Mouse (Mus musculus) liver, embryonic 15.5 days (tissue): ENCODE results near the gene Akap8l. TPM values are rescaled to one million over a fixed set of nuclear protein-coding genes. Genes with fewer than 3 reads are reported as not detected.

Source experiments
- ATAC-seq: fragments of 200-750 bp; cut with Nextera tagmentation; 2 replicates; pipeline ENCODE4 v1.8.0; 2017; ENCODE audit warnings: moderate number of reproducible peaks, mild to moderate bottlenecking, moderate library complexity; ENCODE audit not compliant: insufficient read depth
- H3K27ac ChIP-seq: fragments of 300-500 bp; sonication (generic); replicated peaks from 2 replicates; pipeline ENCODE4 v1.5.1; 2015; ENCODE audit warnings: mild to moderate bottlenecking, inconsistent platforms
- H3K27me3 ChIP-seq: fragments of 300-500 bp; sonication (generic); 2 replicates; pipeline ENCODE4 v1.6.1; 2015; ENCODE audit warnings: mild to moderate bottlenecking, inconsistent platforms
- H3K36me3 ChIP-seq: fragments of 300-500 bp; sonication (generic); replicated peaks from 2 replicates; pipeline ENCODE4 v1.6.1; 2015; ENCODE audit warnings: moderate library complexity, mild to moderate bottlenecking, inconsistent platforms
- H3K4me1 ChIP-seq: fragments of 300-500 bp; sonication (generic); replicated peaks from 2 replicates; pipeline ENCODE4 v1.6.1; 2015; ENCODE audit warnings: inconsistent platforms
- H3K4me2 ChIP-seq: fragments of 300-500 bp; sonication (generic); 2 replicates; pipeline ENCODE4 v1.6.1; 2015; ENCODE audit warnings: moderate library complexity, mild to moderate bottlenecking, inconsistent platforms
- H3K4me3 ChIP-seq: fragments of 300-500 bp; sonication (generic); replicated peaks from 2 replicates; pipeline ENCODE4 v1.5.1; 2015; ENCODE audit warnings: mild to moderate bottlenecking, inconsistent platforms
- H3K9ac ChIP-seq: fragments of 300-500 bp; sonication (generic); 2 replicates; pipeline ENCODE4 v1.6.1; 2015; ENCODE audit warnings: moderate library complexity, mild to moderate bottlenecking, inconsistent platforms
- H3K9me3 ChIP-seq: fragments of 300-500 bp; sonication (generic); replicated peaks from 2 replicates; pipeline ENCODE4 v1.6.1; 2016; ENCODE audit warnings: inconsistent platforms
- WGBS: fragments of 180-500 bp; shearing (Covaris S2); methylation state at CpG from one replicate; pipeline ENCODE4 v1.1.7; 2015; ENCODE audit warnings: mixed read lengths; ENCODE audit not compliant: insufficient replicate concordance; 5-methylcytosine and 5-hydroxymethylcytosine counted together
- polyA plus RNA-seq: library from polyadenylated mRNA; unstranded; fragments of >200 nt; fragmentation: Nextera tagmentation; extraction: Ambion mirVana; gene quantifications from 2 replicates; pipeline ENCODE4 v1.2.1, GENCODE M21; 2015

Akap8l gene
- polyA plus RNA-seq, 1 experiment from 2014 or later = 36.1 TPM

DNA sequence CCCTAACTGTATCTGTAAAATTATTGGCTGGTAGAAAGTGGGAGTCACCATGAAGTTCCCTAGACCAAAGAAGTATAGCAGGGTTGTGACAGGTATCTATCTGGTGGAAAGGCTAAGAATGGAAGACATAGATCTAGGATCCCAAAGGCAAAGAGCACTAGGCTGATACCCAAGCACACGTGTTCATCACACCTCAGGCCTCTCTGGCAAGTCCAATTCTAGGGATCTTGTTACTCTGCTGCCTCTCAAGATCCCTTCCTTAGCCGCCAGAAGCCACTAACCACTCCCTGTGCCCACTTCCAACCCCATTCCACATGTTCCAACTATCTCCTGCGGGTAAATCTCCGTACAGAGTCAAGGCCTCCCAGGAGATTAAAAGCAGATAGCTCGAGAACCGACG, 30.5 kb downstream of the Akap8l start:
- peak overlapping the region; percentile 96 for H3K4me3 ChIP-seq
- H3K27me3 ChIP-seq = no peaks in the 10 kb centered on the region
- 0% methylated on average over 7 of the region's 7 CpGs for WGBS
- no peaks in the 10 kb centered on the region for H3K9me3 ChIP-seq
- H3K36me3 ChIP-seq = peaks cover 56% of the 10 kb centered on the region
- peaks cover 46% of the 10 kb centered on the region for H3K4me1 ChIP-seq
- peak overlapping the region; percentile 91 for H3K4me2 ChIP-seq
- peak overlapping the region; percentile 95 for H3K27ac ChIP-seq
- H3K9ac ChIP-seq = peak overlapping the region; percentile 82
- no peak for ATAC-seq

DNA sequence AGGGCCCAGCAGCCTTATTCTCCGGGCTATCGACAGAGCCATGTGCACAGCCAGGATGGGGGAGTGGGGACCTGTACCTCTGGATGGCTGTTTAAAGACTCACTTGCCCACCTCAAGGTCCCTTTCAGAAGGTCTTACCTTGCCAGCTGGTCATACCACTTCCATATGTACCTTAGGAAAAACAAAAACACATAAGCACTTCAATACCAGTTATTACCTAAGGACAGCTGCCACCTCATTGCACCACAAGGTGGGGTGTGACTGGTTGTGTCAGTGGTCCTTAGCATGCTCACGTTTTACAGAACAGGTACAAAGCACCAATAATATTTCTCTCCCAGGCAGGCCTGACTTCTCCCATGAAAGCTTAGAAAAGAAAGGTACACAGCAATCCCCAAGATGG, 32.7 kb downstream of the Akap8l start:
- no peak overlapping the region for H3K27ac ChIP-seq
- H3K4me3 ChIP-seq = no peak overlapping the region
- ATAC-seq = no peak
- no peaks in the 10 kb centered on the region for H3K27me3 ChIP-seq
- H3K9ac ChIP-seq = no peak overlapping the region
- no peak overlapping the region for H3K4me2 ChIP-seq
- peaks cover 62% of the 10 kb centered on the region for H3K36me3 ChIP-seq
- 71% methylated on average over 3 of the region's 3 CpGs for WGBS
- no peaks in the 10 kb centered on the region for H3K9me3 ChIP-seq
- peaks cover 51% of the 10 kb centered on the region for H3K4me1 ChIP-seq

DNA sequence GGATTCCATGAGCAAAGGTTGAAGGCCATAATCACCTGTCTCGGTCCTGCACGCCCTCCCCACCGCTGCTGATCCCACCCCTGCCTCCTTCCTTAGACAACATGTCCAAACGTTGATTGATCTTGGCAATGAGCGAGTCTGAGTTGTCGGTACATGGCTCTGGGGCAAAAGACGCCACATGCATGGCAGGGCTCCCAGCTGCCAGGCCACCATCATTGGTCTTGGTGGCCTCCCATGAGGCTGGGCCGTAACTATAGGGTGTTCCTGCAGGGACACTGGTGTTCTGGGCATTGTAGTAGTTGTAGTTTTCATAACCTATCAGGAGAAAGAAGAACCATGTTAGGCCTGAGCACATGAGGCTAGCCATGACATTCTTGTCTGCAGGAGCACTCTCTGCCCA, 33.4 kb downstream of the Akap8l start:
- peaks cover 44% of the 10 kb centered on the region for H3K4me1 ChIP-seq
- H3K36me3 ChIP-seq = peaks cover 66% of the 10 kb centered on the region
- no peaks in the 10 kb centered on the region for H3K9me3 ChIP-seq
- no peak overlapping the region for H3K4me2 ChIP-seq
- H3K27ac ChIP-seq = no peak overlapping the region
- no peak for ATAC-seq
- WGBS = 88% methylated on average over 8 of the region's 8 CpGs
- H3K4me3 ChIP-seq = no peak overlapping the region
- no peaks in the 10 kb centered on the region for H3K27me3 ChIP-seq
- no peak overlapping the region for H3K9ac ChIP-seq

GRCm38 (mm10) chr17:32315560-32315959, 34.8 kb downstream of the Akap8l start:
- 88% methylated on average over 5 of the region's 5 CpGs for WGBS
- Histone ChIP-seq H3K36me3 (peaks cover 81% of the 10 kb centered on the region), H3K27ac (no peak overlapping the region), H3K4me2 (no peak overlapping the region), H3K4me3 (no peak overlapping the region), H3K27me3 (no peaks in the 10 kb centered on the region), H3K4me1 (peaks cover 38% of the 10 kb centered on the region), H3K9ac (no peak overlapping the region), H3K9me3 (no peaks in the 10 kb centered on the region)
- ATAC-seq = no peak

- no peaks in the 10 kb centered on the region for H3K27me3 ChIP-seq
- WGBS = 37% methylated on average over 5 of the region's 5 CpGs
- H3K27ac ChIP-seq = no peak overlapping the region
- H3K4me3 ChIP-seq = no peak overlapping the region
- H3K4me1 ChIP-seq = peaks cover 30% of the 10 kb centered on the region
- peaks cover 98% of the 10 kb centered on the region for H3K36me3 ChIP-seq
- no peak overlapping the region for H3K9ac ChIP-seq
- H3K9me3 ChIP-seq = no peaks in the 10 kb centered on the region
- 0 out of 2 replicates have a peak, but pooled peaks have one; percentile 12 for ATAC-seq
- no peak overlapping the region for H3K4me2 ChIP-seq
Measured at GRCm38 (mm10) chr17:32313892-32314291, 36.5 kb downstream of the Akap8l start.

GRCm38 (mm10) chr17:32312801-32313200, 37.6 kb downstream of the Akap8l start:
- H3K9me3 ChIP-seq = no peaks in the 10 kb centered on the region
- H3K27me3 ChIP-seq = no peaks in the 10 kb centered on the region
- peaks cover 30% of the 10 kb centered on the region; the same call in 1 of the 2 replicates for H3K4me1 ChIP-seq
- H3K4me2 ChIP-seq = no peak overlapping the region
- H3K4me3 ChIP-seq = no peak overlapping the region
- 83% methylated on average over 8 of the region's 8 CpGs for WGBS
- H3K9ac ChIP-seq = no peak overlapping the region
- H3K36me3 ChIP-seq = peaks cover 99% of the 10 kb centered on the region
- no peak for ATAC-seq
- no peak overlapping the region for H3K27ac ChIP-seq

DNA sequence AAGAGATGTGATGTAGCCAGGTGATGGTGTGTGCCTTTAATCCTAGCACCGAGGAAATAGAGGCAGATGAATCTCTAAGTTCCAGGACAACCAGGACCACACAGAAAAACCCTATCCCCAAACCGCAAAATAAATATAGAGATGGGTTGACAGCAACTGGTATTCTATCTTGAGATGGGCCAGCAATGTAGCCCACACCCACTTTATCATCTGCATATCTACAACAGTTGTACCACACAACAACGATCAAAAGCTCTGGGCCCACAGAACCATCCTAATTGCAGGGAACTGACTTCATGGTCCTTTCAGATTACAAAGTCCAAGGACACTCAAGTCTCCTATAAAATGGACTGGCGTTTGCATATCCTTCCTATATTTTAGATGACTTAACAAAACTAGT, 42.4 kb downstream of the Akap8l start:
- Histone ChIP-seq H3K9me3 (no peaks in the 10 kb centered on the region), H3K4me3 (no peak overlapping the region), H3K27me3 (no peaks in the 10 kb centered on the region), H3K4me2 (no peak overlapping the region), H3K9ac (no peak overlapping the region), H3K36me3 (peaks cover 99% of the 10 kb centered on the region), H3K4me1 (peaks cover 19% of the 10 kb centered on the region; the same call in 1 of the 2 replicates), H3K27ac (no peak overlapping the region)
- 26% methylated on average over 4 of the region's 4 CpGs for WGBS
- ATAC-seq = no peak

- H3K4me2 ChIP-seq = no peak overlapping the region
- ATAC-seq = no peak
- no peaks in the 10 kb centered on the region for H3K9me3 ChIP-seq
- no peak overlapping the region for H3K4me3 ChIP-seq
- peaks cover 2% of the 10 kb centered on the region for H3K36me3 ChIP-seq
- H3K9ac ChIP-seq = no peak overlapping the region
- no peaks in the 10 kb centered on the region for H3K27me3 ChIP-seq
- H3K27ac ChIP-seq = no peak overlapping the region
- H3K4me1 ChIP-seq = no peaks in the 10 kb centered on the region
- 61% methylated on average over 1 of the region's 1 CpGs for WGBS
Measured at GRCm38 (mm10) chr17:32298125-32298524, 52.3 kb downstream of the Akap8l start.

DNA sequence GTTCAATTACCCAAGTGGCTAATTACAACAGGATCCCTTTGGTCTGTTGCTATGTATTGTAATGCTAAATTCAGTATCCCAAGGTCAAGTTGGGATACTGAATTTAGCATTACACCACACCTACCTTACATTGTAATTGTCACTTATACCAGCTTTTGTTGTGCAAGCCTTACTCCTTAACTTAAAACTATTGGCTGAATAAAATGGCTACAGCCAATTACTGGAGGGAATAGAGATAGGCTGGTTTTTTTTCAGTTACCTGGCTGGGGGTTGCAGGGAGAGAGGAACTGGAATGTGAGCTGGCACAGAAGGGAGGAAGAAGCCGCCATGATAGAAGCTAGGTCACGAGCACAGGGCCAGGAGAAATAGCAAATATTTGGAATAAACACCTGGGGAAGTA, 54.5 kb downstream of the Akap8l start:
- no peak for ATAC-seq
- Histone ChIP-seq H3K4me1 (no peaks in the 10 kb centered on the region), H3K9me3 (no peaks in the 10 kb centered on the region), H3K4me2 (no peak overlapping the region), H3K4me3 (no peak overlapping the region), H3K36me3 (no peaks in the 10 kb centered on the region), H3K9ac (no peak overlapping the region), H3K27me3 (no peaks in the 10 kb centered on the region), H3K27ac (no peak overlapping the region)
- 63% methylated on average over 2 of the region's 2 CpGs for WGBS

DNA sequence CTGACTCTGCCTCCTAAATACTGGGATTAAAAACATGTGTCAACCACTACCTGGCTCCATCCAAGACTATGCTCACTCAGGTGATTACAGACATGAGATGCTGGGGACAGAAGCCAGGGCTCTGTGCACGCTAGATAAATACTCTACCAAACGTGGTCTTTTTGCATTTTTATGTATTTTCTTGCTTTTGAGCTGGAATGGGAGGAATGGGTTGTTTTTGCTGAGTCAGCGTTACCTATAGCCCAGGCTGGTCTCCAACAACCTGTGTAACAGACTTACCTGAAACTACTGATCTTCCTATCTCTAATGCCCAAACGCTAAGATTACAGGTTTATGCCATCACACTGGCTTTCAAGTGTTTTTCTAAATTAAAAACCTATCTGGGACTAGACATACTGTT, 55.2 kb downstream of the Akap8l start:
- H3K36me3 ChIP-seq = no peaks in the 10 kb centered on the region

DNA sequence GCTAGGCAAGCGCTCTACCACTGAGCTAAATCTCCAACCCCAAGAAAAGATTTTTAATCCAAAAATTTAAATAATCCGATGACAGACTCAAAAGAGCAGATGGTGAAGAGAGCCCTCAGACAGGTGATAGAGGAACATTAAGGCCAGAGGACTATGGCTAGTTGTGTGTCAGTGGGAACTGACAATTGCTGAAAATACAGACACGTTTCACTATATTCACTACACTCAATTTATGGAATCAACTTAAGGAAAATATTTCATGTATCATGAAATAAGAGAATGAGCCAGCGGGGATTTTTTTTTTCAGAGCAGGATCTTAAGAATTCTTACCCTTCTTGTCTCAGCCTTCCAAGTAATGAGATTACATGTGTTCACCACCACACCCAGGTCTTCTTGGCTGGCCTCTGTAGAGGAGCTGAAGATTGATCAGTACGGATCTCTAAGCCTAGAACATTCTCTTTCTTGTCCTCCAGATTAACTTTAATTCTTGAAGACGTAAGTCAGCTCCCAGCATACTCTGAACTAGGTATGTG, 65.2 kb downstream of the Akap8l start:
- WGBS = 24% methylated on average over 6 of the region's 6 CpGs
- H3K36me3 ChIP-seq = no peaks in the 10 kb centered on the region

More for the DNA sequence above, 55.2 kb downstream of the Akap8l start:
- Histone ChIP-seq H3K27me3 (no peaks in the 10 kb centered on the region), H3K27ac (no peak overlapping the region), H3K4me3 (no peak overlapping the region), H3K9me3 (no peaks in the 10 kb centered on the region), H3K9ac (no peak overlapping the region), H3K4me2 (no peak overlapping the region), H3K4me1 (no peaks in the 10 kb centered on the region)
- WGBS = 56% methylated on average over 4 of the region's 4 CpGs
- ATAC-seq = no peak

More for the DNA sequence above, 65.2 kb downstream of the Akap8l start:
- no peaks in the 10 kb centered on the region for H3K9me3 ChIP-seq
- no peak for ATAC-seq
- peak overlapping the region; percentile 99 for H3K9ac ChIP-seq
- H3K27me3 ChIP-seq = no peaks in the 10 kb centered on the region
- H3K4me1 ChIP-seq = peaks cover 45% of the 10 kb centered on the region
- H3K4me2 ChIP-seq = peak overlapping the region; percentile 85
- H3K27ac ChIP-seq = peak overlapping the region; percentile 100
- peak overlapping the region; percentile 92 for H3K4me3 ChIP-seq
